Mouse (Mus musculus): ENCODE data around the gene Sphk1.

Sphk1 gene

DNA sequence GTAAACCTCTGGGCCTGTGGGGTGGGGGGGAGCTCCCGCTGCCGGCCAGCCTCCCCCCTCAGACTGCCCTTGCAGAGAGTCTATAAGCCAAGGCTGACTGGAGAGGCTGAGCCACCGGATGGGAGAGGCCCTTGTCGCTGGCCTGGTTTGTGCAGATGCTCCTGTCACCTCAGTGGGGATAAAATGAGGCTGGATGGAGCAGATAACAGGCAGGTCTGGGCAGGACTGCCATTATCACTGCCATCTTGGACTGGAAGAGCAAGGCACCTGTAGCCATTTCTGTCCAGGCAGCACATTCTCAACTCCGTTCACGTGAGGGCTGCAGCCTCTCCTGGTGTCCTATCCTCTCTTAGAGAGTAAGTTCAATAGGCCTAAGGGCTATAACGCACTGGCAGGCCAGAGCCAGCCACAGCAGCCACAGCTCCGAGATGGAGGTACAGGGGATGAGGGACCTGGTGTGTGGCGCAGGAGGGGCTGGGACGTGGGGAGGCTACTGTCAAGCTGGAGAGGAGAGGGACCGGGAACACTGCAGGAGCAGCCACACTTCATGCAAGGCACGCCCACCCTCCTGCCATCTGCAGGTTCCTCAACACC lies 7.5 kb downstream of the Sphk1 start:
- DNase-seq (ENCODE audit: low spot score), result no peak

DNA sequence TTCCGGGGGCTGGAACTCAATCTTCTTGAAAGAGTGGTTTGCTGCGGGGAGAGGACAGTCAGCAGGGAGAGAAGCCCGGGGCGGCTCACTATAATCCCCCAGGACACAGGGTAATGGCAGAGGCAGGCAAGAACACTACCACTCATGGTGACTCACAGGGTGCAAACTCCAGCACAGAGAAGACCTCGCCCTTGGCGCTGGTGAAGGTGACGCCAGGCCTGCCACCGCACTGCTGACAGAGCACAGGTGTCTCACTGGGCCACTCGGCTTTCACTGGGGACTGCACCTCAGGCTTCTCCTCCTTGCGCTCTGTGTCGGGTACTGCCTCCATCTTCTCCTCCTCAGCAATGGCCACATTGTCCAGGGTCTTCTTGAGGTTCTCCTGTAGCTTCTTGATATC lies 10.5 kb downstream of the Sphk1 start:
- DNase-seq (ENCODE audit: low spot score), result no peak

DNA sequence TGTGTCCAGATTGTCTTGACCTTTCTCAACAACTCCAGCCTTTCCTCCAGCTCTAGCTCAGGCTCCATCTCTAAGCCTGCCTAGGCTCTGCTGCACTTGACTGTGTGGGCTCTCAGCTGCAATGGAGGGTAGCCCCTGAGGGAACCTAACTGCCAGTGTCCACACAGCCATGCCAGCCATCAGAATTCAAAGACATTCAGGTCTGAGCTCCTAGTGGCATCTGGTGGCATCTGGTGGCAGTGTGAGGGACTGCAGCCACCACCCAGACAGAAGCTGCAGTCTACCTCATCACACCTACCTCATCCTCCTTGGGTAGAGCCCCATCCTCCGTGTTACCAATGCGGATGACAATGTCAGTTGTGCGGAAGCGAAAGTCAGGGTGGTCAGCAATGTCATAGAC lies 12.4 kb downstream of the Sphk1 start:
- DNase-seq (ENCODE audit: low spot score), result no peak

DNA sequence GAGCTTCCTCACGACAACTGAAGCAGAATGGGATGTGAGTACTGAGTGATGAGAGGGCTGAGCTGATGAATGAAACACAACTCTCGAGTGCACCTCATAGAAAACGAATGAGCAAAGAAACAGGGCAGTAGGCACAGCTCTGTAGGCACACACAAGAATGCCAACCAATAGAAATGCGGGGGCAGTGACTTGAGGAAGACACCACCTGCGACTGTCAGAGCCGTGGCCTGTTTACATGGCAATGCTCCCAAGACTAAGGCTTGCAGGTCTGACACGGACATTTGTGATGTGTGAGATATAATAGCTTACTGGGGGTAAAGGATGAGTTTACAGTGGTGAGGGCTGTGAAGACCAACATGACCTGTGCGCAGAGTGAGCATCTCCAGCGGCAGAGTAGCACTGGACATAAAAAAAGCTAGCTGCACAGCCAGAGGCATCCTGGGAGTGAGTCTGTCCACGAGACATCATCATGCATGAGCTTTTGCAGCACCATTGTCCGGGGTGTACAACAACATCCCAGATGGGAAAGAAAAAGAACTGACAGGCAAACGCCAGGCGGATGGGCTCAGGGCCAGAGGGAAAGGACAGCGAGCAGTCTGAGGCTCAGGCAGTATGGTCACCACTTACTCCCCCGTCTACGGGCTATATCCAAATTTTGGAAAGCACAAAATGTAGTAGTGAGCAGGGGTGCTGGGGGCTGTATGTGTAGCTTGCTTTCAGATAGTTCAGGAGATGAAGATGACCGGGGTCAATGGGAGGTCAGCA lies 16.8 kb downstream of the Sphk1 start:
- no peak for DNase-seq (ENCODE audit: low spot score)

DNA sequence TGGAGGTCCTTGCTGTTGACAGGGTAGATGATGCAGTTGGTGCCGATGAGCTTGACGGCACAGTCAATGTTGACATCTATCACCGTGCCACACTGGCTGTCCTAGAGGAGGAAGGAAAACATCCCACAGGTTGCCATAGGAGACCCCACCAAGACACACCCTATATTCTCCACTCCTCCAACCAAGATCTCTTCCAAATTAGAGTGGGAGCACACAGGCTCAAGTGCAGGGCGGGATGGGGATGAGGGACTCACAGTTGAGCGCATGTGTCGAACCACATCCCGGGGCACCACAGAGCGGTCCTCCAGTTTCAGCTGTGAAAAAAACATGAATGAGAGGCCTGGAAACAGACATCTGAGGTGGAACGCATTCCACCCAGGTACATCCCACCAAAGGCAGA lies 18.1 kb downstream of the Sphk1 start:
- no peak for DNase-seq (ENCODE audit: low spot score)

DNA sequence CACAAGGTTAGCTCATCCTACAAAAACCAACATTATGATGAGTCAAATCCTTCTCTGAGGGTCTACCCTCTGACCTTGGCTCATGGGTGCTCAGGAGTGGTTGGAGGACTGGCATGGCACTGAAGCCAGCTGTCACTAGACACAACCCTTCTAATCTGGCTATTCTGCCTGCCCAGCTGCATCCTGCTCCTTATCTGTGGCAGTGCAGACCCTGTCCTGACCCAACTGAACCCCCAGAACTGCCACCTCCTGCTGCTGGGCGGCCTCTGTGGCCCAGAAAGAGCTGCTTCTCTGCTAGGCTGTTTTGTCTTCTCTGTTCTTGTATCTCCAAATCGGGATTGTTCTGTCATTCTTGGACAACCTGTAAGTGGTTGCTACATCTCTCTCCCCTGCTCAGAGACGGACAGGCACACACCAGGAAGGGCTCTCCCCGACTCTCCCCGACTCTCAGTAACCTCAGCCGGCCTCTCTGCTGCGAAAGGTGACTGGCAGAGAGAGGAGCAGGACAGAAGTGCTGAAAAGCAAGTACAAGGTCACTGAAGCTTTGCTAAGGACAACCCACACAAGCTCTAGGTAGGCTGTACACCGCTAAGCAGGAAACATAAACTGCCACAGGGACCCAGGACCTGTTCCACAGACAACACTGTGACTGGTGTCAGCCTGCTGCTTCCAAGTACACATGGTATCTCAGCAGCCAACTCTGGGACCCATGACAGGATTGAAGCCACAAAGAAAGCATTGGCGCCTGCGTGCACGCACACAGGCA lies 18.7 kb downstream of the Sphk1 start:
- no peak for DNase-seq (ENCODE audit: low spot score)

DNA sequence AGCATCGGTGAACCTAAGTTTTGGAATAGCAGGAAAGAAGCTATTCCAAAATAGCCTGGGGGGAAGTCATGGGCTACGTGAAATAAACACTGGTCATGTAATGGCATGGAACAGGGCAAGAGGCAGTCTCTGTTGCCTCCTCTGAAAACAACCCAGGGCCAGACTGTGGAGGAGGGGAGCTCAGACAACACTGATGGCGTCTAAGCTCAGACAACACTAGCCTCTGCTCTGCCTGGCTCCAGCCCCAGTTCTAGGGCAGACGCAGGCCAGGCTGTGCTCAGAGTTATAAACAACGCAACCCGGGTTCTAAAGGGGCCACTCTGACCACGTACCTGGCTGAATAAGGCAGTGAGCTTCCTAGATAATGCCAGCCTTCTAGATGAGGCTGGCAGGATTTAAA lies 20.0 kb downstream of the Sphk1 start:
- peak; percentile 59 for DNase-seq (ENCODE audit: low spot score)

DNA sequence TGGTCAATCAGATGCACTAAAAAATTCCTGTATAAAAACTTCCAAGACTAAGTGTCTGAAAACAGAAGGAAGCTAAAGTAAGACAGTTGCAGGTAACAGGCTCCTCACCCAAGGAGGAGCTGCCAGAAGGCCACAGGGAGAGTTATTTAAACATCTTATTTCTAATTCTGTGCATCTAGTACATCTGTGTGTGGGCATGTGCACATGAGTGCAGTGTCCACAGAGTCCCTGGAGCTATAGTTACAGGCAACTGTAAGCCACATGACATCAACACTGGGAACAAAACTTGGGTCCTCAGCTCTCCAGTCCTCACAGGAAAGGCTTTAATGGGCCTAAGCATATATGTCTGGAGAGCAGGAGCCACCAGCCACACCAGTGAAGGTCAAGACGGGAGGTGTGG lies 21.5 kb downstream of the Sphk1 start:
- DNase-seq (ENCODE audit: low spot score), result no peak

DNA sequence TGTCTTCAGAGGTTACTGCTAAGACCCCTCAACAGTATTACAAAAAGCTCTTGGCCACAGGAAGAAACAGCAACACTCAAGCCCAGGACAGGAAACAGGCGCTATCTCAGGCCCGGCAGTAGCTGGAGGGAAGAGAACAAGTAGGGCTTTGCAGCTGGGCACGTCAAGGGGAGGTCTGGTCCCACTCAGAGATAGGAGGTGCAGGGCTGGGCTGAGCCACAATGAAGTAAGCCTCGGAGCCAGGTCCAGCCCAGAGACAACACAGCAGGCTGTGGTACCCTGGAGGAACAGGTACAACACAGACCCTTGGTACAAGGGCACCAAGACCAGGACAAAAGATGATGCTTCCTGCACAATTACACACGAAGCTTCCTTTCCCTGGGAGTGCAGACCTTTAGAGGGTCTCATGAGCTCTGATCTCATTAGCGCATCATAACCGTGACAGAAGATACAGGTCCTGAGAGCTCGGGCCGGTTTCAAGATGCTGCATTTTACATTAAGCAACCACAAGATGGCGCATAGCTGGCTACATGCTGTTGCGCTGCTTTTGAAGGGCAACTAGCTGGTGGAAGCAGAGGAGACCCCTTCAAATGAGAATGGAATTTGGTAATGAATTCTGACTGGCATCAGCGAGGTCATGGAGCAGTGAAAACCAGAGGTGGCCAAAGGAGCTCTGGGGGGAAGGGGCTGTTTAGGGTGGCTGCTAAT lies 23.6 kb downstream of the Sphk1 start:
- DNase-seq (ENCODE audit: low spot score), result no peak

DNA sequence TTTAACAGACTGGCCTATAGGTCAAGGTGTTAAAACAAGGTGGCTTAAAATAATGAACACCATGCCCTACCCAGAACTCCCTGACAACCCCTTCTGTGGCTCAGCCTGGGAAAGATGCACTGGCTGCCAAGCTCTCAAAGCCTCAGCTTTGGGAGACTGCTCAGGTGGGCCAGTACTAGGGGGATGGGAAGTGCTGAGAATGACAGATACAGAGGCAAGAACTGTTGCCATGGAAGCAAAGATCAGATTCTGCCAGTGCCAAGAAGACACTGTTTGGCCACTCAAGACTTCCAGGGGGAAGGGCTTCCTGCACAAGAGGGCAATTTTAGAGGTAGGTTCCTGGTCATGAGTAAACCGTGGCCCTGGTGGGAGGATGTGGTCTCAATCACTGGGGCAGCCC lies 24.8 kb downstream of the Sphk1 start:
- no peak for DNase-seq (ENCODE audit: low spot score)

DNA sequence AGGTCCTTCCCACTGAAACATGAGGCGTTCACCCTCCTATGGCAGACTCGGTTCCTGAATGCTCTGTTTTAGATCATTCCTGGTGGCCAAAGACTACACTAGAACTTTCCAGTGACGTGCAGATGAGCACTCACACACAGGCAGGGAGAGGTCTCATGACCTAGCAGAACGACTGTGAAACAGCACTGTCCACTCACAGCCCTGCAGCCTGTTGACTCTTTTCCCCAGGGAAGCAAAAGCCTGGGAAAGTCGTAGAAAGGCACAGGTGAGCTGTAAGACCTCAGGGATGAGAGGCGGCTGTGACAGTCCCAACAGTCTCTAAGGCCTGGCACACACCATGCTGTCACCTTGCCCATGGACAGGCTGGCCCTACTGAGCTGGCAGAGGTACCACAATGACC lies 25.6 kb downstream of the Sphk1 start:
- DNase-seq (ENCODE audit: low spot score), result no peak

DNA sequence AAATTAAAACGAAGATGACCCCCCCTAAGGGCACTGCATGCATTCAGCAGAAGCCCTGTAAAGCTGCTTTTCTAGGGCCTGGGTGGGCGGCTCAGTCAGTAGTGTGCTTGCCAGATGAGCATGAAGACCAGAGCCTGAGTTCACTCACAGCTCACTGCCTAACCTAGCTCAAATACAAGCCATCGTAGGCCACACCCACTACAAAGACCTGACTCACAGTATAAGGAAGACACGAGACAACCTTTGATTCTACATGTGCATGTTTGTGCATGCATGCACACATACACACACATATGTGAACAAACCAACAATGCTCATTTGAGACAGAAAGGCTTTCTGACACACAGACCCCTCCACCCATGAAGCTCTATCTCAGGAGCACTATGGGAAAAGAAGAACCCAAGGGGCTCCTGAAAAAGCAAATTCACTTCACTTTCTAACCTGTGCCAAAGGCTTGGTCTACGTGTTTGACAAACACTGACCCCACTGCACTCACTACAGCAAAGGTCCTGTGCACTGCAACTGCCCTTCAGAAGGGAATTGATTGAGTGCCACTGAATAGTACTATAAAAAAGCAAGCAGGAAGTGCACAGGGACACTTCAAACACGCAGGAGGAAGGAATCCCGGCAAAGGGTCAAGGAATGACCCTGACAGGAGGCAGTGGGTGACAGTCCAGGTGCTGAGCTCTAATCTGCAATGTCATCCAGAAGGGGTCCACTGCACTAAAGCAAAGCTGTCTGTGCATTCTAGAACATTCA lies 34.7 kb downstream of the Sphk1 start:
- no peak for DNase-seq (ENCODE audit: low spot score)

DNA sequence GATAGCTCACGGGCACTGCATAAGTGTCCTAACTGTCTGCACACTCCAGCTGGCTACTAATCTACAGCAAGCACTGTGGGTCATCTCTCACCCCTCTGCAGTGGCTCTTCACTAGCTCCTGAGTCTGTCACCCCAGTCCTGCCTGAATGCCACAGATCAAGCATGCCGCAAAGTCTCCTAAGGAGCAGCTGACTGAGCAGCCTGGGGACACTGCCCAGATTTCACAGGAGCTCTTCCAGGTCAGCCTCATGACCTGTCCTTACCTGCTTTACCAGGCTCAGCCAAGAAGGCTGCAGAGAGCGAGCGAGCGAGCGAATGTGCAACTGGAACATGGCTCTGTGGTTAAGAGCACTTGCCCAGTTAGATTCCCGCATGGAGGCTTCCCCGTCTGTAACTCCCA lies 36.8 kb downstream of the Sphk1 start:
- DNase-seq (ENCODE audit: low spot score), result no peak

DNA sequence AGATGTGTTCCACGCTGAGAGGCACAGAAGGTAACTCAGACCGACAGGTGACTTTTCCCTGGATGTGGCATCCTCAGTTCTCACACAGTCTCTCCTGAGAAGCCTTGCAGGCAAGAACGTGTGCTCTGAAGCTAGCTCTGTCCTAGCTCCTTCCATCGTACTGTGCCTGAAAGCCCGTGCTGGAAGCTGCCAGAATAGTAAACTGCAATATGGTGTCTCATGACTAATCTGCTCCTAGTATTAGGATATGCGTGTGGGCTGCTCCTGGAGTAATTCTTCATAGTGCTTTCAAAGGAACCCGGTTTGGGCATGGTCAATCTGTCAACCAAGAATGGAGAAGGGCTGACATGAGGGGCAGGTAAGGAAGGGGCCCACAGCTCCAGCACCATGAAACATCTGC lies 40.1 kb downstream of the Sphk1 start:
- DNase-seq (ENCODE audit: low spot score), result no peak

DNA sequence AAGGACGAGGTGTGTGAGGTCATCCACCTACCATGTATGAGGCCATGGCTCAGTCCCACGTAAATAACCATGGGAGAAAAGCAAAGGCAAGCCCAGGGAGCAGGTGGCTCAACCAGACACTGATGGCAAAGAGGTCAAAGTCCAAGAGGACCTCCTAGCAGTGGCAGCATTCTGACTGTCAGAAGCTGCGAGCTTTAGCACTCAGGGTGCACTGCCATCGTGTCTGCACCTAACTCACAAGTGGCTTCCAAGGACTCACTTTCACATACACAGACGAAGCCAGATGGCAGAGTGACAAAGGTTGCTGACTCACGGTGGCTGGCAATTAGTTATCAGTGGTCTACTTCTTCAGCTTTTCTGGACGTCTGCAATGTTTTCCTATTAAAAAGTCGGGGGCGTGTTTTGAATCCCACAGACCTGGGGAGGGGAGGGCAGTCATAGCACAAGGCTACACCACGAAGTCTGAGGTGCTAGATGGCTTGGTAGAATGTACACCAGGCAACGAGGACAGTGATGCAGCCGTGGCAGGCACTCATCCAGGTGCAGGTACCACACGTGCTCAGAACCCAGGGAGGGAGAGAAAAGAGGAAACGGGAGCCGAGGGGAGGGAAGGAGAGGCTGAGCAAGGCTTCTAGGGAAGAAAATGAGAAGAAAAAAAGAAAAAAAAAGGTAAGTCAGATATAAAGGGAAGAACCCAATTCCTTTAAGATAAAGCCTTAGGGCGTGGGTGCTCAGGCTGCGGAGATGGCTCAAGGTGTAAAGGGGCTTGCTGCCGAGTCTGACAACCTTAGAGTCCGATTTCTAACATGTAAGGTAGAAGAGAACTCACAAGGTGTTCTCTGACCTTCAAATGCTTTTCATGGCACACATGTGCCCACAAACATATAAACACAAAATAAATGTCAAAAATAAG lies 41.3 kb downstream of the Sphk1 start:
- no peak for DNase-seq (ENCODE audit: low spot score)

DNA sequence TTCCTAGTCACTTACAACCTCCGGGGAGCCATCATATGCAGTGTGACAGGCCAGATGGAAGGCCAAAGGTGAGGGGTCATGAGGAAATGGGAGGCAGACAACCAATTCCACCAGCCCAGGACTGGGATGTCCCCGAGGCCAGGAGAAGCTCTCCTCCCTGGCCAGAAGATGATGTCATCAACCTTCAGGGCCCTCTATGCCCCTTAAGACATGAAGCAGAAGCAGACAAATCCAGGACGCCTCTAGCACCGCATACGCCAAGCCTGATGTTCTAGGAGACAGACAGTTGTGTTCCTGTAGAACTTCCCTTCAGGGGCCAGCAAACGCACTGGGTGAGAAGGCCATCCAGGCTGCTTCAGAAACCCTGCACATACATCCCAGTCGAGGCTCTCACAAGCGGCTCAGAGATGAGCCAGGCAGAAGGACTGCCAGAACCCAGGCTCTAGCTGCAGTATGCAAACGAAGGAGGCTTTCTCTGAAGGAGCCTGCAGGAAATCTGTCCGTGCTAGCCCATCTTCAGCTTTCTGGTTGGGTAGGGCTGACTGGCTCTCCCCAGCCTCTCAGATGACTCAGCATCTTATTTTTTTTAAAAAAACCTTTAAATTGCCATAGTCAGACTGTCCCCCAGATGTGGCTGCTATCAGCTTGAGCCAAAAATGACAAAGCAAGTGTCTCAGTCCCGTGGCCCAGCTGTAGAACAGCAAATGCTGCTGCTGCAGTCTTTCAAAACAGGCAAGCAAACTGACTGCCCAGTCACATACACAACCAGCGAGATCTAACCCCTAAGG lies 42.2 kb downstream of the Sphk1 start:
- no peak for DNase-seq (ENCODE audit: low spot score)

DNA sequence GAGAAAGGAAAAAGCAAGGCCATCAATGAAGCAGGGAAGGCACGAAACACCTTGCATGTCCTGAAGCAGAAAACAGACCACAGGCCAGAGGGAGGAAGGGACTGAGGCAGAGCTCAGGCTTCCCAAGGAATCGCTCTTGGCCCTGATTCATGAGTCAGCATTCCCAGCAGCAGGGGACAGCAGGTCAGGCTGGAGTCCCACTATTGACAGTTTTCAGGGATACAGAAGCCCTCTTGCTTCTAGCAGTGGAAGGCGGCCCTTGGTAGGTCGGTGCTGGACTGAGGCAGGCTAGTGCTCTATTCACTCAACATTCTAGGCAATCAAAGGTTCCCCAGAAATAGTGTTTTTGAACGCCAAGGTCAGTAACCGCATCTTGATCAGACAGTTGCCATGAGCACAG lies 43.8 kb downstream of the Sphk1 start:
- DNase-seq (ENCODE audit: low spot score), result no peak

DNA sequence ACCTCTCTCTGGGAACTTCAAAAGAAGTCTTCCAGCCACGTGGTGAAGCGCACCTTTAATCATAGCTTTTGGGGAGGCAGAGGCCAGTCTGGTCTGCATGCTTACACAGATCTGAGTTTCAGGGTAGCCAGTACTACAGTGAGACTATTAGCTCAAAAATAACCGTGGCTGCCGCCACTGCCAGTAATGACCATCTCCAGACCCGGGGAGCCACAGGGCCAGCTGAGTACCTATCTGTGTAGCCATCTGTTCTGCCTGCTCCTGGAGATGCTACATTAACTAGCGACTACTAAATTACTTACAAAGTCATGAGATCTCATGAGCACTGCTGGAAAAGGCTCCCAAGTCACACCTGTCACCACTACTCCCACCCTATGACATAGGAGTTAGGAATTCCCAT lies 44.3 kb downstream of the Sphk1 start:
- DNase-seq (ENCODE audit: low spot score), result no peak

DNA sequence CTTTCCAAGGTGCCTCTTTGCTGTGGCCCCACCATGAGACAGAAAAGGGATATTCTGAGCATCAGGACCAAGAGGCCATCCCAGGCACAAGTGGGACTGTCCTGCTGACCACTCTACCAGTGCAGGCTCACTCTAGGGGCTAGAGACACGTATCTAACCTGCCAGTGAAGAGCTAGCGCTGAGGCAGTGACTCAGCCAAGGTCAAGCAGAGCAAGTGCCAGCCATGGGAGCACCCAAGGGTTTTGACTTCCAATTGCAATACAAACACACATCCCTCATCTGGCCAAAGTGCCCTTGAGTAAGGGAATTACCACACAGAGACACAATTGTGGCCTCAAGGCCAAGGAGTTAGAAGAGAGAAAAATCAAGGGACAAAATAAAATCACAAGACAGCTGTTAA lies 44.7 kb downstream of the Sphk1 start:
- DNase-seq (ENCODE audit: low spot score), result no peak

DNA sequence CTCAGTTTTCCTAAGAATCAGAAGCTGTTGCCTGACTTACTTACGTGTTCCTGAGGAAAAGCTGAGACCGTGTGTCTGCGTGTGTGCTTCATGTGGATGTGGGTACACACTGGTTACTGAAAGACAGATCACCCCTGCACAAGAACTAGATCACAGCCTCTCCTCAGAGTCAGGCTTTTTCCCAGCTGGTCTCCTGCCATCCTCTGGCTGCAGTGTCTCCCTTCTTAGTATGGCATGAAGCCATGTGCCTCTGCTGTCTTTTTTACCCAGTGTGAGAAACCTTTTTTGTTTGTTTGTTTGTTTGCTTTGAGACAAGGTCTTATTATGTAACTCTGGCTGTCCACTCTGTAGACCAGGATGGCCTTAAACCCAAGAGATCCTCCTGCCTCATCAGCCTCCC lies 48.6 kb downstream of the Sphk1 start:
- no peak for DNase-seq (ENCODE audit: low spot score)
